Mouse (Mus musculus) liver, postnatal 0 days (tissue): ENCODE measurements around the gene Tiam1.

Source experiments
- CTCF ChIP-seq: sonication (generic); IDR thresholded peaks from 2 replicates; pipeline ENCODE4 v1.5.1; 2016; ENCODE audit warnings: antibody characterized with exemption, low read depth
- EP300 ChIP-seq: IDR thresholded peaks from 2 replicates; pipeline ENCODE4 v1.6.1; 2016; ENCODE audit warnings: antibody characterized with exemption, low read depth, mild to moderate bottlenecking

DNA sequence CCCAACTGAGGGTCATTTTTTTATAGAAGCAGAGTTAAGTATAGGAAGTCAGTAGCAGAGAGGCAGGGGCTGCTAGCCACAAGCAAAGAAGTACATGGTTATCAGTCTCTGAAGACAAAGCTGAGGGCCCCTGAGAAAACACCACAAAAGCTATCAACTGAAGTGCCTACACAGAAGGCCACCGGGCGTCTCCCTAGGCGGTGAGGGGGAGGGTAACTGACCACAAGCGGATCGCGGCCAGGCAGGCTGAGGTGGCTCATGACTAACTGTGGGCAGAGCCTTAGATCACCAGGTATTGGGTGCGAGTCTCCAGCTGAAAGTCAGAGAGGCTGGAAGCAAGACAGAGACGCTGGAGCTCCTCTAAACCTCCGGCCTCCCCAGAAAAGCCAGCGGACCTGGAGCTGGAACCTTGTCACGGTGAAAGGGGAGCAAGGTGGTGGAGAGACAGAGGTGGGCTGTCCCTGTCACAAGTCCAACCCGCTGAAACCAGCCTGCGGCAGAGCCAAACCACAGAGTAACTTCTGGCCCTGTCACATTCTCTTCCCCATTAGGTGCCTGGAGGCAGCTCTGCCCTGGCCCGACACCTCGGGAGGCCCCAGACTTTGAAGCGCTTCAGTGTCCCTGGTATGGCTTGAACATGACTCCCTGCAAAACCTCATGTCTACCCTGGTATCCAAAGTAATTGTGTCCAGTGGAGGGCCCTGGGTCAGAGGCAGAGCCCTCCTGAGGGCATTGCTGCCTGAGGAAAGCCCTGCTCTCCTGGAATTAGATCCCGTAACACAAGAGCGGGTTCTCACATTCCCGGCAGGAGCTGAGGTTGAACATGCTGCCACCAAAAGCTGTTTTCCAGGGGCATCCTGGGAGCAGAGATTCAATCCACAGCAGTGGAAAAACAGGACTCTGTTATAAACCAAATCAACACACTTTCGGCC lies 271.3 kb downstream of the Tiam1 start:
- TF ChIP-seq EP300 = no peak
- TF ChIP-seq CTCF = no peak
